Mouse (Mus musculus) left cerebral cortex, postnatal 10 days (tissue): ENCODE results near the gene Pik3r5. TPM values are rescaled to one million over a fixed set of nuclear protein-coding genes. Genes with fewer than 3 reads are reported as not detected.

Experiments used
- DNase-seq, 2 experiments: peaks; one replicate each; pipeline ENCODE4 v3.0.0; 2021 to 2022; ENCODE audit warnings: low spot score in 2 of 2, mixed read lengths in 1 of 2; ENCODE audit errors: extremely low spot score in 1 of 2
- intact Hi-C: fragments of 180-260 bp; cut with DNase I; formaldehyde crosslinking; loops from one replicate; pipeline ENCODE4 v1.15.1; 2025
- total RNA-seq, 2 experiments: library from RNA; stranded (reverse); gene quantifications; 2 replicates each; pipeline ENCODE4 v1.2.3; 2021

The Pik3r5 gene
- total RNA-seq, 2 experiments from 2014 or later, result 2.5 to 2.7 TPM

DNA sequence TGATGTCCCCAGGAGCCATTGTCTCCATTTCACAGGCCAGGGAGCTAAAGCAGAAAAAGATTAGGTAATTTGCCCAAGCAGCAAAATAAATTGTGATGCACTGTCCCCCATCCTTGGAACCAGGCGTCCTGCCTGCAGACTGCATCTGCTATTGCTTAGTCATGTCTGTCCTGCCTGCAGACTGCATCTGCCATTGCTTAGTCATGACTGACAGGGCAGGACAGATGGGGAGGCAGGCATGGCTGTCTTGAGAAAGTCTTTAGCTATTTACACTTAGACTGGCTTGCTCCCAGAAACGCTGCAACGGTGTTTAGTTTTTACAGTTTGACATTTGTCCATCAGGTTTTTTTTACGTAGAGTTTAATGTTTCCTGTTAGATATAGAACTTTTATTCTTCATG is 104.5 kb downstream of the Pik3r5 start:
- intact Hi-C loops, result no loop called here
- no peak for DNase-seq

GRCm38 (mm10) chr11:68539621-68540020 is 107.7 kb downstream of the Pik3r5 start:
- intact Hi-C loops, result no loop called here
- DNase-seq, result no peak

DNA sequence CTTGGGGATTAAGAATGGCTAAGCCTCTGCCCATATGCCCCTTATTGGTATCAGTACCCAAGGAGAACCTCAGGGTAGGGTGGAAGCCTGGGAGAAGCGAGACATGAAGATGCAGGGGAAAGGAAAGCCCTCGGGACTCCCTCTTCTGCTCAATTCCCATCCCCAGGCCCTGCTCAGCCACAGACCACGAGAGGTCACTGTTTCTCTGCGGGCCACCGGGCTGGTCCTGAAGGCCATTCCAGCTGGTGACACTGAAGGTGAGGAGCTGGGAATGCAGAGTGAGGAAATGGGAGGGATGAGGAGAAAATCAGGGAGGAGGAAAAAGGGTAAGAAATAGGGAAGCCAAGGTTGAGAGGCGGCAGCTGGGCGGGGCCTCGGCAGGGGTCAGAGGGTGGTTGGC is 112.6 kb downstream of the Pik3r5 start:
- intact Hi-C loops, result no loop called here
- DNase-seq, result no peak

DNA sequence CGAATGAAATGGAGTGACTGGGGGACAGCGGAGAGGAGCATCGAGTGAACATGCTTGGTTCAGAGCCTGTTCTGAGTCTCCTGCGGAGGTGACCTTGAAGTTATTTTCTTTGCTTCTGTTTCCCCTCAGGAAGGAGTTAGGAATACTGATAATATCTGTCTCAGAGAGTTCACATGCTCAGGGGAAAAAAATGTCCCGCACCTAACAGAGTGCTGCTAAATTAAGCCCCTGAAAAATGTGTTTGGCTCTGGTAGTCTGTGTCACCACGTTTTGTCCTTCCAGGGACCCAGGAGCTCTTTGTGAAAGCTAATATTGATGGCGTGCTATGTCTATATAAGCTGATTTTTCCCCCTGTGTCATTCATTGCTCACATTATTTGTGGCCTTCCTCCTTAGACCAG is 113.3 kb downstream of the Pik3r5 start:
- intact Hi-C loops, result no loop called here
- no peak for DNase-seq

GRCm38 (mm10) chr11:68545682-68546222 is 113.8 kb downstream of the Pik3r5 start:
- DNase-seq, result no peak
- intact Hi-C loops, result no loop called here

Other genes with a start within 250 kb of the Pik3r5 start
- gene Ntn1, start 31.3 kb upstream of the Pik3r5 start, total RNA-seq, result 10 to 100 TPM in 1 of 2 experiments, 1 to 10 TPM in 1; 8.8 to 10.6 TPM
- gene Pik3r6, start 70.9 kb downstream of the Pik3r5 start, total RNA-seq, result 1 to 10 TPM; 4.1 to 4.3 TPM
- gene Mfsd6l, start 124.1 kb downstream of the Pik3r5 start, total RNA-seq, result not detected
- gene Ccdc42, start 154.9 kb downstream of the Pik3r5 start, total RNA-seq, result under 1 TPM; 0.51 to 0.65 TPM